Mouse (Mus musculus) spleen, adult 2 months (tissue): ENCODE results near the gene Ccna1.

ENCODE experiments used
- CTCF ChIP-seq: fragments of 200-500 bp; IDR thresholded peaks from 2 replicates; pipeline ENCODE4 v1.5.1; 2011; ENCODE audit warnings: mild to moderate bottlenecking, inconsistent platforms; ENCODE audit not compliant: insufficient read depth, insufficient read length, insufficient replicate concordance; ENCODE audit errors: extremely low read depth
- POLR2A ChIP-seq: fragments of 200-500 bp; IDR thresholded peaks from 2 replicates; pipeline ENCODE4 v1.6.1; 2011; ENCODE audit warnings: low read depth, low read length, inconsistent platforms

GRCm38 (mm10) chr3:55001677-55002076, 53.6 kb downstream of the Ccna1 start:
- TF ChIP-seq CTCF (no peak), POLR2A (no peak)
